Mouse (Mus musculus) lung, postnatal 0 days (tissue): ENCODE measurements around the gene Treml4.

ENCODE experiments used
- CTCF ChIP-seq: IDR thresholded peaks from 2 replicates; pipeline ENCODE4 v1.5.1; 2016; ENCODE audit warnings: antibody characterized with exemption, mild to moderate bottlenecking
- EP300 ChIP-seq: IDR thresholded peaks from 2 replicates; pipeline ENCODE4 v1.6.1; 2016; ENCODE audit warnings: antibody characterized with exemption, mild to moderate bottlenecking, control low read depth

DNA sequence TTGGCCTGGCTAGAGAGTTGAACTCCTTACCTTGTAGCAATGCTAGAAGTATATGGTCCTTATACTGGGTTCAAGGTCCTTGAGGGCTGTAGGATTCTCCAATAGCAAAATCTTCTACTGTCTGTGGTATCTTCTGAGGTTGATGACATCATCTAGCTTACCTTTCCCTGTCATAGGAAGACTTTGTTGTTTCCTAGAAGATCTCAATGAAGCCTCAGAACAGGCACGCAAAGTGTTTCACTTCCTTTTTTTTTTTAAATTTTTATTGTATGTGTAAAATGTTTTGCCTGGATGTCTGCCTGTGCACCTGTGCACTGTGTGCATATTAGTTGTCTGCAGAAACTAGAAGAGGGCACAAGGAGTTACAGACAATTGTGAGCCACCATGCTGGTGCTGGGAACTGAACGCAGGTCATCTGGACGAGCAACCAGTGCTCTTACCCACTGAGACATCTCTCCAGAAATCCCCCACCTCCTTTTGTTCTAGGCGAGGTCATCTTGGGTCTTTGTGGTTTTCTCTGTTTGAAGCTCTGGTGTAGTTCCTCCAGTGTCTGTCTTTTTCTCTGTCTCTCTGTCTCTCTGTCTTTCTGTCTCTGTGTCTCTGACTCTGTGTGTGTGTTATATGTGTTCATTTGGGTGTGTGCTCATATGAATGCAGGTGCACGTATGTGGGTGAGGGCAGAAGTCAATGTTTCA lies 29.6 kb downstream of the Treml4 start:
- TF ChIP-seq CTCF (no peak), EP300 (no peak)
